Mouse (Mus musculus): ENCODE results near the gene Zmynd10. TPM values are rescaled to one million over a fixed set of nuclear protein-coding genes. Genes with fewer than 3 reads are reported as not detected.

Gene Zmynd10
- total RNA-seq, 2 experiments from 2014 or later, result 3.8 to 4.7 TPM

DNA sequence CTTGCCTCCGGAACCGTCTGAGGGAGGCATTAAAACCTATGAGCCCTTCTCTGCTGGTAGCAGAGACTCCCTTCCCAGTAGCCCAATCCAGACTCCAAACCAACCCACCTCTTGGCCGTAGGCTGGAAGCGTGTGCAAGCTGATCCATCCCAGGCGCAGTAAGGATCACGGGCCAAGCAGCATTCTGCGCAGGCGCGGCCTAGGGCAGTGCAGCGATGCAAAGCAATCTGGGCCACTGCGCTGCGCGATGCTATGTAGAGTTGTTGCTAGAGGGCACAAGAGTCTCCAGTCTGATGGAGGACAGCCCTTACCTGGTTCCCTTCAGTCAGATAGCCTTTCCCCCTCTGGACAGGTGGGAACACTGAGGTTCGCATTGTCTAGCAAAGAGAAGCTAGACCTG lies 52.7 kb downstream of the Zmynd10 start:
- DNase-seq (ENCODE audit: extremely low spot score in 1 of 2, low spot score in 2 of 2), result no peak
- no peak for TF ChIP-seq CTCF (IDR thresholded peaks at IDR 0.05)
- Histone ChIP-seq H3K27ac (no peak overlapping the region), H3K4me3 (no peak overlapping the region)
- intact Hi-C loops (cut with DNase I), result no loop called here

DNA sequence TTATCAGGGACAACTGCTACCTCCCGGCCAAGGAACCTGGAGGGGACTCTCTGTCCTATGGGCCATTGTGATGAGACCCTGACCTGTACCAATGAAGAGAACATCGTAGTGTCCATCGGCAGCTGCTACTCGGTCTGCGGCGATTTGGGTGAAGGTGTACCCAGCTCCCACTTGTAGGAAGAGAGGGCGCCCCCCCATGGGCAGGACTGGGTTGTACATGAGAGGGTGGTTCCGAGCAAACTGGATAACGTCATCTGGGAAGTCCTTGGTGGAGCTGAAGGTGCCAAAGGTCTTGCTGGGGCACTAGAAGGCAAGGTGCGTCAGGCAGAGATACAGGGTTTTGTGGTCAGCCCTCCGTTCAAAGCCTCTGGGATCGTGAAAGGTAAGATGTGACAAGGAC lies 53.6 kb downstream of the Zmynd10 start:
- peak; percentile 30 for TF ChIP-seq CTCF (IDR thresholded peaks at IDR 0.05)
- intact Hi-C loops (cut with DNase I), result no loop called here
- Histone ChIP-seq H3K27ac (no peak overlapping the region), H3K4me3 (no peak overlapping the region)
- DNase-seq (ENCODE audit: extremely low spot score in 1 of 2, low spot score in 2 of 2), result no peak

Other genes with a start within 250 kb of the Zmynd10 start
- 10 to 100 TPM; 18.6 to 21.5 TPM for gene Hemk1, start 208.9 kb upstream of the Zmynd10 start, total RNA-seq (2021)
- gene 6430571L13Rik, start 206.7 kb upstream of the Zmynd10 start, total RNA-seq (2021), result 1 to 10 TPM; 4.3 to 4.4 TPM
- 10 to 100 TPM; 24.1 to 34.7 TPM for gene Cacna2d2, start 147.7 kb upstream of the Zmynd10 start, total RNA-seq (2021)
- gene Tmem115, start 13.4 kb upstream of the Zmynd10 start, total RNA-seq (2021), result 10 to 100 TPM; 35.3 to 35.6 TPM
- gene Cyb561d2, start 5.1 kb upstream of the Zmynd10 start, total RNA-seq (2021), result 10 to 100 TPM; 14.7 to 16.7 TPM
- gene Nprl2, start 5.1 kb upstream of the Zmynd10 start, total RNA-seq (2021), result 10 to 100 TPM; 39.7 to 48.3 TPM
- gene Rassf1, start 4.3 kb downstream of the Zmynd10 start, total RNA-seq (2021), result 10 to 100 TPM; 19.7 to 20.5 TPM
- 10 to 100 TPM; 91.0 to 99.1 TPM for gene Tusc2, start 16.0 kb downstream of the Zmynd10 start, total RNA-seq (2021)
- 10 to 100 TPM; 14.9 TPM for gene Hyal2, start 20.6 kb downstream of the Zmynd10 start, total RNA-seq (2021)
- gene Hyal1, start 29.6 kb downstream of the Zmynd10 start, total RNA-seq (2021), result 1 to 10 TPM; 6.0 to 8.5 TPM
- 10 to 100 TPM; 11.3 to 12.6 TPM for gene Naa80, start 31.6 kb downstream of the Zmynd10 start, total RNA-seq (2021)
- 1 to 10 TPM in 1 of 2 experiments, under 1 TPM in 1; 0.97 to 1.2 TPM for gene Hyal3, start 33.5 kb downstream of the Zmynd10 start, total RNA-seq (2021)
- 10 to 100 TPM; 10.5 to 10.9 TPM for gene Ifrd2, start 40.3 kb downstream of the Zmynd10 start, total RNA-seq (2021)
- 1 to 10 TPM; 3.3 to 4.1 TPM for gene Sema3b, start 61.9 kb downstream of the Zmynd10 start, total RNA-seq (2021)
- 100 to 1,000 TPM; 201 to 213 TPM for gene Gnai2, start 88.1 kb downstream of the Zmynd10 start, total RNA-seq (2021)
- 10 to 100 TPM; 74.7 to 76.2 TPM for gene Slc38a3, start 122.2 kb downstream of the Zmynd10 start, total RNA-seq (2021)
- gene Gnat1, start 132.4 kb downstream of the Zmynd10 start, total RNA-seq (2021), result under 1 TPM in 1 of 2 experiments, not detected in 1; 0.18 TPM
- 10 to 100 TPM; 17.3 to 17.7 TPM for gene Sema3f, start 163.2 kb downstream of the Zmynd10 start, total RNA-seq (2021)
- 100 to 1,000 TPM; 146 to 147 TPM for gene Rbm5, start 223.7 kb downstream of the Zmynd10 start, total RNA-seq (2021)

Measured in left cerebral cortex, adult 2 months (tissue).